Mouse (Mus musculus): ENCODE measurements around the gene Dazap1. TPM values are rescaled to one million over a fixed set of nuclear protein-coding genes. Genes with fewer than 3 reads are reported as not detected.

Gene Dazap1
- total RNA-seq, 2 experiments from 2014 or later, result 35.6 to 102 TPM

DNA sequence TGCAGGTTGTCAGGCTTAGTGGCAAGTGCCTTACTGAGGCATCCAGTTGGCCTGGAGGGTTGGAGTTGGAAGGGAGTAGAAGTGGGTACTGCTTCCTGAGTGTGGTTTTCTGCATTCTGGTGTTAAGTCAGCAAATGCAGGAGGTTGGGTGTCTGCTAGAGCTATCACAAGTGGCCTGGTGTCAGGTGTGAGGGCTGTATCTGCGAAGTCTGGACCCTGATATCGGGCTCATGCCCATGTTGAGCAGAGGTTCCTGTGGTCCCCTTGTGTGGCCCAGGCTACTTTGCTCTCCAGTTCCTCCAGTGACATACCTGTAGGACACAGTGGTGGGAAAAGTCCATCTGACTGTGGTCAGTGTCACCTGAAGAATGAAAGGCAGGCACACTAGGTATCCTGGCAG is 8.8 kb downstream of the Dazap1 start:
- ATAC-seq (replicated peaks; ENCODE audit: low FRiP score, poor library complexity, severe bottlenecking), result no peak

DNA sequence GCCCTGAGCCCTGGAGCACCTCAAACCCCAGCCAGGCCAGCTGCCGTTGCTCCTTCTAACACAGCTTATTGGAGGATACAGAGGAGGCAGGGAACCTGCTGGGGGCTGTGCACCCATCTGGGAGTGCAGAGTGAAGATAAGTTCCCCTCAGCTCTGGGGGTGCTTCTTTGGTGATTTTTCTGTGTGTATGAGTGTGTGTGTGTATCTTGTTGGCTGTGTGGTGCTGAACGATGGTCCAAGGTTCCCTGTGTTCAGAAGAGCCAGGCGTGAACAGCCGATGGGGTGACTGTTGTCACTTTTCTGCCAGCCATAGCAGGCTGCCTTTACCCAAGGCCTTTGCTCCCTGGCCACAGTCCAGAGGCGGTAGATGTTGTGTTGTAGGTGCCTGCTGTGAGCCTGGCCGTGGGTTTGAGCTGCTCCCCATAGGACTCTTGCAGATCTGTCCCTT is 9.5 kb downstream of the Dazap1 start:
- ATAC-seq (replicated peaks; ENCODE audit: low FRiP score, poor library complexity, severe bottlenecking), result peak; percentile 44

DNA sequence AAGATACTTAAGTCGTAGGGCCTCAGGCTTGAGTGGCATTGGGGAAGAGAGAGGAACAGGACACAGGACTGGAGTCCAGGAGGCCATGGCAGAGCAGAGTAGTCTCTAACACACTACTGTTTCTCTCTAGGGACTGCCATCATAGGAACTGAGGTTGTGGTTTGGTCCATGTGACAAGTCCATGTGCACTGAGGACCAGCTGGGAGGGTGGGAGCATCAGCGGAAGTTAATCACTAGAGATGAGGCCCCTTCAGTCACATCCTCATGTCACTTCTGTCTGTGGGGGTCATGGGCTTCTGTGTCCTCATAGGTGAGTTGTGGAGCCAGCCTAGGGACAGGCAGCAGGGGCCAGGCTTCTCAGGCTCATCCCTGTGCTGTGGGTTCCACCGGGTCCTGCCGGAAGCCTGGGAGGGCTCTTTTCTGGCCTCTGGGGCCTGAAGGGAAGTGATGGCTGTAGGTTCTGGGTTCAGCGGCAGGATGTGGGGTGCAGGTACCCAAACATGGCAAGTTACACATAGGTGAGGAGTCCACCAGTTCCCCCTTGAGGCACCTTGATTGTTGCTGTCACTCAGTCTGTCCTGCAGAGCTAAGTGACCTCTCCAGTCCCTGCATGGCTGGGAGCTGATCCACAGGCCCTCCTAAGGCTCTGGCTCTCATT is 10.0 kb downstream of the Dazap1 start:
- ATAC-seq (replicated peaks; ENCODE audit: low FRiP score, poor library complexity, severe bottlenecking), result no peak

DNA sequence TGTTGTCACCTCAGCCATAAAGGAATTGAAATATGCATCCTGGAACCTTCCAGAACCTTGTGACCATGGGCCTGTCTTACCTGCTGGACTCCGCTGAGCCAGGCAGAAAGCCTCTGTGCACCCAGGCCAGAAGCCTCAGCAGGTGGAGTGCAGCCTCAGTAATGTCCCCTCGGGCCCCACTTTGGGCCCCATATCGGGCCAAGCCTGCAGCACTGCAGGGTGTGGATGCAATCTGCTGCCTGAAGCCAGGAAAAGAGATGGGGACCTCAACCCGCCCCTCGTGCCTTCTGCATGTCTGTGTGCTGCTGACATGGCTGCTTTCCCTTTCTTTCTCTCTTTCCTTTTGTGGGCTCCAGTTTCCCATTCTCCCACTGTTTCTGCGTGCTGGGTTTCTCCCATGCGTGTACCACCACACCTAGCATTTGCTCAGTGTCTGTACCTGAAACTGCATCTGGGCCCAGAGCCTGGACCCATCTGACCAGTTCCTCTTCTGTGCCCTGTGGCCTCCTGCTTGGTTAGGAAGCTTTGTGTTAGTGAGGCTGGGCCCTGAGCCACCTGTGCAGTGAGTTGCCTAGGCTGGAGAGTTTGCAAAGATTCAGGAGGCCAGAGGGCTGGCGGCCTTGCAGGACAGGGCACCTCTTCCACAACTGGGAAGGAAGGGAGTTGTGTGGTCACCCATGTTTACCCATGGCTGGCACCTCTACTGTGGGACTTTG is 10.7 kb downstream of the Dazap1 start:
- ATAC-seq (replicated peaks; ENCODE audit: low FRiP score, poor library complexity, severe bottlenecking), result no peak

DNA sequence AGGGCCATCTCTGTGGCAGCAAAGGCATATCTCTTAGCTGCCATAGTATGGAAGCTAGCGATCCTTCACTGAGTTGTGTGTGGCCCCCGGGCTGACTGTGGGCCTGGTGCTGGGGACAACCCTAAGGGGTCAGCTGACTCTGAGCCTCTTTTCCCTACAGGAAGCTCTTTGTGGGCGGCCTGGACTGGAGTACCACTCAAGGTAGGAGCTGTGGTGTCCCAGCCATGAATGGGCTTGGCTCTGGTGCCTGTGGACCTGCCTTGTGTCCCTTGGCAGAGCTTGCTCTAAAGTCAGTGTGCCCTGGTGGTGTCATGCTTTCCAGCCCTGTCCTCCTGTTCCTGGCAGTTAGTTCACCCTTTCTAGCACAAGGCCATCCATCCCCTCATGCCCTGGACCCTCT is 12.6 kb downstream of the Dazap1 start:
- no peak for ATAC-seq (replicated peaks; ENCODE audit: low FRiP score, poor library complexity, severe bottlenecking)

DNA sequence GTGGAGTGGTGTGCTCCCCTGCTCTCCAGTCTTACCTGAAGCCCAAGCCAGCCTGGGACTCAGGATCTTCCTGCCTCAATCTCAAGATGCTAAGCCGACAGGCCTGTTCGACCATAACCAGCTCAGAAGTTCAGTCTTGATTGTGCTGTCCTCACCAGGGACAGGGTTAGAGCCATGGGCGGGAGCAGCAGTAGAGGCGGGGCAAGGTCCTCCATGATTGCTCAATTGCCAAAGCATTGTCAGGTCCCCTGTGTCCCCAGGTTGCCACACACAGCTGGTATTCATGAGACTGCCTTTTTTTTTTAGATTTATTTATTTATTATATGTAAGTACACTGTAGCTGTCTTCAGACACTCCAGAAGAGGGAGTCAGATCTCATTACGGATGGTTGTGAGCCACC is 15.0 kb downstream of the Dazap1 start:
- no peak for ATAC-seq (replicated peaks; ENCODE audit: low FRiP score, poor library complexity, severe bottlenecking)

DNA sequence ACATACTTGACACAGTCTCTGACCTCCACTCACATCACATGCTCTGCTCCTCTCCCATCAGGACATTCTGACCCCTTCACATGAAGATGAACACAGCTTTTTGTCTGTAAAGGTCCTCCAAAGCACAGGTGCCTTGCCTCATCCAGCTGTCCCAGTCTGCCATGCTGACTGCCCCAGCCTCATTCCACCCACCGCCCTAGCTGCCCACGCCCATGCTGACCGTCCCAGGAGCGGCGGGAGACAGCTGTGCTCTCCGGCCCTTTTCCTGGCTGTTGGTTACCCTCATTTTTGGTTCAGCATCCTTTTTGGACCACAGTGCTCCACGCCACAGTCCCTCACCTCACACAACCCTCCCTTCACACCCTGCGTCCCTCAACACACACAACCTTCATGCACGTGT is 17.1 kb downstream of the Dazap1 start:
- no peak for ATAC-seq (replicated peaks; ENCODE audit: low FRiP score, poor library complexity, severe bottlenecking)

DNA sequence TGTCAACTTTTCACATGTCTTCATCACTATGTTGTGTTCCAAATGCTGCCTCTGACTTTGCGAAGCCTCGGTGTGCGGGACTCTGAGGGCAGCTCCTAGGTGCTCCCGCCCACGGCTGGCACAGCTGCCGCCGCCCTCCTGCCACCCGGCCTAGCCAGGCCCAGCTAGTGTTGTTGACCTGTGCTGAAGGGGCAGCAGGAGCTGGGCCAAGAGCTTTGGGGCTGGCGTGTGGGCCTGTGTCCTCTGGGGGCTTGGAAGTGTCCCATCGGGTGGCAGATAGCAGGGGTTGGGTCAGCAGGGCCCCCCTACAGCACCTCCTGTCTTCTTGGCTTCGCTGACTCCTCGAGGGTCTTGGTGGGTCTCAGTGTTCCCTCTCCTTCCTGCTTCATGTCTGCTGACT is 18.0 kb downstream of the Dazap1 start:
- ATAC-seq (replicated peaks; ENCODE audit: low FRiP score, poor library complexity, severe bottlenecking), result no peak

DNA sequence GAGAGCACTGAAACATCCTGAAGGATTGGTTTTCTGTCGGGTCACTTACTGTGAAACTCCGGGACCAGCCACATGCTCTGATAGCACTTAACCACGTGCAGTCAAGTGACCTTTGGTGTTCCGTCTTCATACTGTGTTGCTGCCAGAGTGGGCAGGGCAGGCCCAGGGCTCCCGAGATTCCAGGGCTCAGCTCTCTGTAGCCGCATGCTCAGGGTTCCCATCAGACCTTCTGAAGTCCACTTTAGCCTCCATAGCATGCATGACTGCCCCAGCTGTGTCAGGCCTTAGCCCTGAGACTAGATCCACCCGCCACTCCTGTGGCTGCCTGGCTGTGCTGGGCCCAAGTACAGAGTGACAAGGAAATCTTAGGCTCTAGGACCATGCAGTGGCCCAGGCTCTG is 20.0 kb downstream of the Dazap1 start:
- no peak for ATAC-seq (replicated peaks; ENCODE audit: low FRiP score, poor library complexity, severe bottlenecking)

DNA sequence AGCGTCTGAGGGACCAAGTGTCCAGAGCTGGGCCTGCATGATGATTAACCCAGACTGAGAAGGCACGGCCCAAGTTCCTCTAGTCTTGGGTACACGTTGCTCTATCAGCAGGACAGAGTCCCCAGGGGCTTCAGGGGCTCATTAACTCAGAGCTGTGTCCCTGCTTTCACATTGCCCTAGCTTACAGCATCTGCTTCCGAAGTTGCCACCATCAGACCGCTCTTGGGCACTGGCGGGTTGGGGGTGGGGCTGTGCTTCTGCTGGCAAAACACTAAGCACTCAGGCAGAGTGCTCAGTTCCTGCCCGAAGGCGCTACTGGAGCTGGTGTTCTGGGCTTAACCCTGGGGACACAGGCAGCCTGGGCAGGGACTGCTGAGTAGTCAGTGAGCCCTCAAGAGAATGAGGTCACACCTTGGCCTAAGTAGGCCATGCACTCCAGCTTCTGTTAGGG is 20.7 kb downstream of the Dazap1 start:
- no peak for ATAC-seq (replicated peaks; ENCODE audit: low FRiP score, poor library complexity, severe bottlenecking)

DNA sequence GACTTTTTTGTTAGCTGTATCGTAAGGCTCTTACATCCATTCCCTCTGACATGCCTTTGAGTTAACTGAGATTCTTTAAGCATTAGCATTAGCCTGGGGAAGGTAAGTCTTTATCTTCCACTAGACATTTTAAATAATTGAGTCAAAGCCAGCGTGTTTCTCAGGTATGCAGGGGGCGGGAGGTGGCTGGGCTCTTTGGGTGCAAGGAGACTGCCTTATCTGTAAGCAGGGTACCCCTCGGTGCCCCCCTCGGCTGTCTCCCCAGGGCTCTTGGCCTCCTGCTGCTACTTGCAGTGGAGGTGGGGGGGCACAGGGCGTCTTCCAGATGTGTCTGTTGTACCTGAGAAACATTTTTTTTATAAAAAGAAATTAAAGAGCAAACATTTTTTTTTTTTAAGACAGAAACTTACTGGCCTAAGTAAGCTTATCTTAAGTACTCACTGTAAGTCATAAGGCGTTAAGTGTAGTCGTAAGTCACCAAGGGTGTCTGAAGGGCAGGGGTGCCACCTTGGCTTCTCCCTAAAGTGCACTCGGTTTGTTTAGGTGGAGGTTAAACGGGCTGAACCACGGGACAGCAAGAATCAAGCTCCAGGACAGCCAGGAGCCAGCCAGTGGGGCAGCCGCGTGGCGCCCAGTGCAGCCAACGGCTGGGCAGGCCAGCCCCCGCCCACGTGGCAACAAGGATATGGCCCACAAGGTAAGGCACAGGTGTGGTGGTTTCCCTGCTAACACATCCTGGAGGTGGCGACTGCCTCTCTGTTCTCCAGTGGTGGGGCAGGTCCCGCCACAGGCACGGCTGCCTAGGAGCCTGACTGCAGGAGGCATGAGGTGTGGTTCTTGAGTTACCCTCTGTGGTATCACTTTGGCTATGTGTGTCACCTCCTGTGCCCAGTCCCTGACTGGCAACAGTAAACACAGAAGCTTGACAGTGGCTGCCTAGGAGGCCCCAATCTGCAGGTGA is 21.5 kb downstream of the Dazap1 start:
- no peak for ATAC-seq (replicated peaks; ENCODE audit: low FRiP score, poor library complexity, severe bottlenecking)

DNA sequence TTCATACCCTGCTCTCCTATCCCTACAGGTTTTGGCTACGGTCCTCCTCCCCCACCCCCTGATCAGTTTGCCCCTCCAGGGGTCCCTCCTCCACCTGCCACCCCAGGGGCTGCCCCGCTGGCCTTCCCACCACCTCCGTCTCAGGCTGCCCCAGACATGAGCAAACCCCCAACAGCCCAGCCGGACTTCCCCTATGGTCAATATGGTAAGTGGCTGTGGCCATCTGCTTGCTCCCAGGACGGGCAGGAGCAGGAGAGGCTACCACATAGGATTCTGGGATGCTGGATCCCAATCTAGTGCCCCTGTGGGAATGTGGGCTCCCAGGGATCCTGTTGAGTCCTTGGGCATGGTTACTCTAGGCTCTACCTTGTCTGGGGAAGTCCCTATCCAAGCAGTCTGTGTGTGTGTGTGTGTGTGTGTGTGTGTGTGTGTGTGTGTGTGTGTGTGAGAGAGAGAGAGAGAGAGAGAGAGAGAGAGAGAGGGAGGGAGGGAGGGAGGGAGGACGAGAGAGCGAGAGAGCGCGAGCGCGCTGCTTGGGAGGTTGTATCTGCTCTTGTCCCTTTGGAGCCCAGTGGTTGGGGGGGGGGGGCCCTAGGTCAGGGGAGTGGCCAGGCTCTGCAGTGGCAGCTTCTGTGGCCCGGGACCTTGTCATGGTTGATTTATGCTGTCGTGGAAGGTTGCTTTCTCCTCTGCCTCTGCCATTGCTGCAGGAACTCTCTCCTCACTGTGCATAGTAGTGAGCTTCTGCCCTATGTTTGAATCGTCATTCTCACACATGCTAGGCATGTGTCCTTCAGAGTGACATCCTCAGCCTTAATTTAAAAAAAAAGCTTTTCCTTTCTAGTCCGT is 24.2 kb downstream of the Dazap1 start:
- no peak for ATAC-seq (replicated peaks; ENCODE audit: low FRiP score, poor library complexity, severe bottlenecking)

DNA sequence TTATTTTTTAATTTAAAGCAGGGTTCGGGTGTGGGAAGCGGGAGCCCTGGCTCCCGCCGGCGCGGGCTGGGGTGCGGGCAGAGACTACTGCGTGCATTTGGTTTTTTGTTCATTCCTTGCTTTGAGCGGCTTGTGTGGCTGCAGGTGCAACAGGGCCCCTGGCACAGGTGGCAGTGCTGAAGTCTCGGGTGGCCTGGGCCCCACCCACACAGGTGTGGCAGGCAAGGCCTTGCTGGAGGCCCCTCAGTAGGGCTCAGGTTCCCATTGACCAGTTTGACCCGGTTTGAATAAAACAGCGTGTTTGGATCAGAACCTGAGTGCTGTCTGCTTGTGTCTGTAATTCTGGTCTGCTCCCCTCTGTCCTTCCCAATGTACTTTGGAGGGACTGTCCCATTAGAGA is 26.8 kb downstream of the Dazap1 start:
- no peak for ATAC-seq (replicated peaks; ENCODE audit: low FRiP score, poor library complexity, severe bottlenecking)

DNA sequence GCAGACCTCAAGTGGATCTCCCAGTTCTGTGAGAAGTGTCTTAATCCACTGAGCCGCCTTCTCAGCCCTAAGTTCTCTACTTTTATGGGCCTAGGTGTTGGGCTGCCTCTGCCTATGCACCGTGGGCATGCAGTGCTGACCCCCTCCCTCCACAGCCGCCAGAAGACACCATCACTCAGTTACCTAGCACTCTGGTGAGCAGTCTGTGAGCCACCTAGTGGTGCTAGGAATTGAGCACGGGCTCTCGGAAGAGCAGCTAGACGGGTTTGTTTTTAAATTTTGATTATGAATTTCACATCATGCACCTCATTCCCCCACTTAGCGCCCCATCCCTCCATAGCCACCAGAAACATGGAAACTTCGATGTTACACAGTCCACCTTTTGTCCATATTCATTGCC is 27.4 kb downstream of the Dazap1 start:
- no peak for ATAC-seq (replicated peaks; ENCODE audit: low FRiP score, poor library complexity, severe bottlenecking)

DNA sequence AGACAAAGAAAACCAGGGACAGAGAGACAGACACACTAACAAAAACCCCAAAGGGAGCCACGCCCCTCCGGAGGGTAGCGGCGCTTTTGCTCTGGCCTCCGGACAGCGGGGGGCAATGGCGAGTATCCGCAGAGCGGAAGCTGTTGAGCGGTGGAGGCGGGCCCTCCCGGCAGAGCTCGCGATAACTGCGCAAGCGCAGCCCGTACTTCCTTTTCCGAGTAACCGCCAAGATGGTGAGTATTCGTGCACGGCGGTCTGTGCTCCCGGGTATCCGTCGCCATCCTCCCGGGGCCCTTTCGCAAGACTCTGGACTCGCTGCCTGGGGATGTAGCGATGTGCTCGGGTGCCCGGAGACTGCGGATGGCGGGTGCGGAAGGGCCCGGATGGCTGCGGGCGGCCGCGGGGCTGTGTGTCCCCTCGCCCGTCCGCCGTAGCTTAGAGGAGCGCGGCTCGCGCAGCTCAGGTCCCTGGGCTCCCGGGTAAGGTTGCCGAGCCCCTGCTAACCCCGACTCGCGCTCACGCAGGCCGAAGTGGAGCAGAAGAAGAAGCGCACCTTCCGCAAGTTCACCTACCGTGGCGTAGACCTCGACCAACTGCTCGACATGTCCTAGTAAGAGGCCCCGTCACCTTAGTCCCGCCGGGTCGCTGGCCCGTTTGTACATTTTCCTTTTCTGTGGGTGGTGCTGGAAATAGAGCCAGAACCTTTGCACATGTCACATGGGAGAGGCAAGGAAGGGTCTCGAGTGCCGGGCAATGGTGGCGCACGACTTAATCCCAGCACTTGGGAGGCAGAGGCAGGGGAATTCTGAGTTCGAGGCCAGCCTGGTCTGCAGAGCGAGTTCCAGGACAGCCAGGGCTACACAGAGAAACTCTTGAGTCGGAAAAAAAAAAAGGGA is 31.2 kb downstream of the Dazap1 start, which contains the start of gene Rps15:
Gene Rps15, plus strand, starts transcription at position 203 of the 896 bp plus-strand sequence.
- ATAC-seq (replicated peaks; ENCODE audit: low FRiP score, poor library complexity, severe bottlenecking), result peak; percentile 92

DNA sequence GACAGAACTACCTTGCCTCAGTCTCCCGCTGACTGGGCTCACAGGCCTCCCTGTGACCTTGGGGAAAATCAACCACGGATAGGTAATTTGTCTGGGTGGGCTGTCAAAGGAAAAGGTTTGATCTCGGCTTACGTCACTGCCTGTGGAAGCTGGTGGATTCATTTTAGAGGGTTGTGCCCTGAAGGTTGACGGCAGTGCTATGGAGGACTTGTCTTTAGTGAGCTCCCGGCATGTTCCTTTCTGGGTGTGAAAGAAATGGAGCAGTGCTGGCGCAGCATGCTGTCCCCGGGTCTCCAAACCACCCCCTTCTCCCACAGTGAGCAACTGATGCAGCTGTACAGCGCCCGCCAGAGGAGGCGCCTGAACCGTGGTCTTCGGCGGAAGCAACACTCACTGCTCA is 32.0 kb downstream of the Dazap1 start:
- no peak for ATAC-seq (replicated peaks; ENCODE audit: low FRiP score, poor library complexity, severe bottlenecking)

DNA sequence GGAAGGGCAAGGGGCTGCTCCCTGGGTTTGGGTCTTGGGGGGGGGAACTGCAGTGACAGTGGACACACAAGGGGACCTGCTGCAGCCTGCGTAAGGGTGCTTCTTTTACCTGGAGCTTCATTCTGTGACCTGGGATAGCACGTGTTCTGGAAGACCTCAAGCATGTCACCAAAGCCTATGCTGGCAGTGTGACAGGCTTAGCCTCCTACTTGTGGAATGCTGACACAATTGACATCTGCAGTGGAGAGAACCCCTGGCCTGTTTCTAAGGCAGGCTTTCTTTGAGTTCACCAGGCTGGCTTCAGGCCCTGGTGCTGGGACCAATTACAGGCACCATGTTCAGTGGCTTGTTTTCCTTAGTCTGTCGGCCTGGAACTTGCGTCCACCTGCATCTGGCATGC is 33.0 kb downstream of the Dazap1 start:
- ATAC-seq (replicated peaks; ENCODE audit: low FRiP score, poor library complexity, severe bottlenecking), result no peak

DNA sequence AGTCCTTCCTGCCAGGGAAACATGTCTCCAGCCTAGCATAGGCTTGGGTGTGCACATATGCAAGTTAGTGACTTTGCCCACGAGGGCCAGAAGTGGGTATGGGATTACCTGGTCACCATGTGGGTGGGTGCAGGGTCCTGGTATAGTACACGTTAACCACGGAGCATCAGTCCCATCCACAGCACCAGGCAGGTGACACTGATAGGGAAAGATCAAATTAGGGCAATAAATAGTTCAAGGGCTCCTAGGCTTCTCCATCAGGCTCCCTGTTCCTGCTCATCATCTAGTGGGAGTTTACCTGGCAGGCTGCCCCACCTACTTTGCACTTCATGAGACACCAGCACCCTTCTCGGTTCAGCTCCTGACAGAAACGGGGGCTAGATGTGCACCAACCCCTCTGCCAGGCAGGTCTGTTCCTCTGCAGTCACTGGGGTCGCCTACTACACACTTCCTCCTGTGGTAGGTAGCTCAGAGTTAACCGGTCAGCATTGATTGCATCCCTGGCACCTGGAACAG is 33.6 kb downstream of the Dazap1 start:
- ATAC-seq (replicated peaks; ENCODE audit: low FRiP score, poor library complexity, severe bottlenecking), result no peak
